Mouse (Mus musculus) embryonic fibroblast, embryonic 13.5 days (primary cell): ENCODE data around the gene Meox1. TPM values are rescaled to one million over a fixed set of nuclear protein-coding genes. Genes with fewer than 3 reads are reported as not detected.

Experiments
- H3K27ac ChIP-seq: 2 replicates; pipeline ENCODE4 v1.5.1; 2012; ENCODE audit warnings: low read length, control low read depth, inconsistent platforms; ENCODE audit not compliant: insufficient read depth
- H3K4me1 ChIP-seq: 2 replicates; pipeline ENCODE4 v1.6.1; 2011; ENCODE audit warnings: low read length; ENCODE audit not compliant: control insufficient read depth, insufficient read depth
- H3K4me3 ChIP-seq: 2 replicates; pipeline ENCODE4 v1.5.1; 2011; ENCODE audit warnings: mild to moderate bottlenecking, control low read depth, low read length; ENCODE audit not compliant: insufficient read depth
- CTCF ChIP-seq: IDR thresholded peaks from 2 replicates; pipeline ENCODE4 v1.5.1; 2011; ENCODE audit warnings: mild to moderate bottlenecking, control low read depth, low read length, moderate library complexity, borderline replicate concordance; ENCODE audit not compliant: insufficient read depth
- POLR2A ChIP-seq: IDR thresholded peaks from 2 replicates; pipeline ENCODE4 v1.6.1; 2011; ENCODE audit warnings: low read depth, mild to moderate bottlenecking, control low read depth, low read length, moderate library complexity
- polyA plus RNA-seq: library from polyadenylated mRNA; stranded (reverse); fragments of >200 nt; gene quantifications from 2 replicates; pipeline ENCODE4 v1.2.4, GENCODE M21; 2011; ENCODE audit warnings: low read depth; ENCODE audit not compliant: missing spikeins, insufficient read length

Gene Meox1
- polyA plus RNA-seq, result 6.9 and 16.1 TPM in 2 replicates

DNA sequence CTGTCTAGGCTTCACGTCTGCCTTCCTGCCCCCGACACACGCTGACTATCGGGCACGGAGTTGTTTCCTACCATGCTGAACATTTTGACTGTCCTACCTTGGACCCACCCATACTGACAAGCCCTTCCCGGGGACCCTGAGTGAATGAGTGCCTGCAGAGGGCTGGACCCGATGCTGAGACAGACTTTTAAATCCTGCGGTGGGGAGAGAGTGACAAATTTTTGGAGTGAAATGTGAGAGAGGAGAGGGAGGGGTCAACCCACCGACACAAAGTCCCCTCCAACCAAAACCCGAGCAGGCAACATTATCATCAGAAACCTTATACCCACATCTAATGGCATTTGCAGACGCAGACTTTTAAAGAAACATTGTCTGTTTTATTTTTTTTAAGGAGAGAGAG, at the start of gene Meox1:
Gene Meox1, minus strand, starts transcription at position 171 of the 400 bp plus-strand sequence.
- TF ChIP-seq POLR2A (peak; percentile 58), CTCF (no peak)
- H3K4me1 ChIP-seq, result 0 out of 2 replicates have a peak, but pooled peaks cover 2% of the 10 kb centered on the region

DNA sequence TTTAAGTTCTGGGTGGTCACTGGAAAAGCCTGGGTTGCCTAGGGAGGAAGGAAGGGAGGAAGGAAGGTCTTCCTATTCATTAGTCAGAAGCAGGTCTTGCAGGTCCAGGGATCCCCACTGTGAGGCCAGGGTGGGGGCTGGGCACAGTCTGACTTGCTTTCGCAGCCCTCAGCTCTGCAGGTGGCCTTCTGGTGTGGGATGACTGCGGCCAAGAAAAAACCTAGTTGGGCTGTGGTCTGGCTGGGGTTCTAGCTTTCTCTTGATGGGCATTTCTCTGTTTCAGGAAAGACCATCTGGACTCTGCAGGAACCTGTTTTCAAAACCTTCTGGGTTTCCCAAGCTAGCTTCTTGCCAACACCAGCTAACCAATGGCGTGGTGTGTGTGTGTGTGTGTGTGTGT, 48.9 kb upstream of the Meox1 start:
- Histone ChIP-seq H3K27ac (no peak overlapping the region), H3K4me3 (no peak overlapping the region), H3K4me1 (no peaks in the 10 kb centered on the region)
- no peak for TF ChIP-seq POLR2A
- no peak for TF ChIP-seq CTCF

More for the DNA sequence above, at the start of gene Meox1:
- Histone ChIP-seq H3K4me3 (peak within 1 kb of the TSS; percentile 12), H3K27ac (no peak within 1 kb of the TSS)

DNA sequence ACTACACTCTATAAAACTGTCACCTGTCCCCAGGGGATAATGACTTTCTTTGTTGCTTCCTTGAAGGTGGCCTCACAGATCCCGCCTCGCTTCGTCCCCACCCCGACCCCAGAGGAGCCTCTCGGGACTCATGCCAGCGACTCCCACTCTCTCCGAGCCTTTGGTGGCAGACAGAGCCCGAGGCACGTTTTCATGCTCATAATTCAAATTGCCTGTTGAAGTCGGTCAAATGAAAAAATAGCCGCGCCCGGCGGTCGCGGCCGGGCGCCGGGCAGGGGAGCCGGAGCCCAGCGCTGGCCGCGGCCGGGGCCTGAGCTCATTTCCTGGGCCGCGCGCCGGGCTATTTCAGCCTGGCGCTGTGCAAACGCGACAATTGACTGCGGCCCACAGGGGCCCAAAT, 42.9 kb upstream of the Meox1 start:
- Histone ChIP-seq H3K4me1 (no peaks in the 10 kb centered on the region), H3K27ac (no peak overlapping the region), H3K4me3 (peak overlapping the region; percentile 38)
- TF ChIP-seq CTCF (no peak), POLR2A (no peak)

DNA sequence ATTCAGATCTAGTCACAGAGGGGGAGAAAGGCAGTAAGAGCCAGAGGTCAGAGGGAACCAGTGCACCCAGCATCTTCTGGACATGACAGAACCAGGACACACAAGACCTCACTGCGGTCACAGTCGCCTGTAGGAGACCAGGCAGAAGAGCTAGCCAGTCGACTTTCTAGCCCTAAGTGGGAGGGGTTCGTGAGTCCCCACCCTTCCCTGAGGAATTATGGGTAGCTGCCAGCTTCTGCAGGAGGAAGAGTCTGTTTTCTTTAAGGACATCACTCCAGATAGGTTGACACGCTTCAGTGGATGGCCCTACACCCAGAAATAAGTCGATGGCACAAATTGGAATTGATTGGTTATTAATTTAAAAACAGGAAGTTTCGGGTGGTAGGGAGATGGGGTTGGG, 42.2 kb upstream of the Meox1 start:
- TF ChIP-seq CTCF (no peak), POLR2A (no peak)
- Histone ChIP-seq H3K4me1 (no peaks in the 10 kb centered on the region), H3K4me3 (no peak overlapping the region), H3K27ac (no peak overlapping the region)

DNA sequence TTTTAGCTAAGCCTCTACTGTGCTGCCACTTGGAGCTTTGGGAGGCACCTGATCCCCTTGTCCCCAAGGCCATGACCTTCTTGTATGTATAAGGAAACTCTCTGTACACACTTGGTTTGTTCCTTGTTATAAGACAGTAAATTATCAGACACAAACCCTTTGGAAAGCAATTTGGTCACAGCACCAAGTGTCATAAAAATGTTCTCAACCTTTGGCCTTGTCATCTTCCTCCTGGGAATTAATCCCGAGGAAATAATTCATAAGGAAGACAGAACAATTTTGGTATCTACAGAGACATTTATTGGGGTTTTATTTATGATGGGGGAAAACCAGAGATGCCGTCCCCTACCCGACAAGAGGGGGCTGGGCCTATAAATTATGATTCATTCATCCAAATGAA, 41.6 kb upstream of the Meox1 start:
- TF ChIP-seq CTCF (no peak), POLR2A (no peak)
- Histone ChIP-seq H3K4me1 (no peaks in the 10 kb centered on the region), H3K4me3 (no peak overlapping the region), H3K27ac (no peak overlapping the region)

DNA sequence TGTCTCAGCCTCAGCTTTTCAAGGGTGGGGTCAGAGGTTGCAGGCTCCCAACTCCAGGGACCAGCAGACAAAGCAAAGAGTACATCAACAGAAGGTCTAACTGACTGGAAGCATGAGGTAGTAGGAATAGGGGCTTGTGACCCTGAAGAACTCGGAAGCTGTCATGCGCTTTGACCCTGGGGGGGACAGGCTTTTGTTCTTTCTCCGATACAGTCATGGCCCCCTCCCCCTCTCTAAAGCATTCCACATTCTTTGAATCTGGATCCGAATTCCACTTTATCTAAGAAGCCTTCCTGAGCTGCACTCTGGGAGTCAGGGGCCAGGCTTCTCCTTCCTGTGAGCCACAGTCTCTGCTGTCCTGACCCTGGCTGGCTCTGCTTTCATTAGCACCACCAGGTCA, 37.8 kb upstream of the Meox1 start:
- TF ChIP-seq CTCF (no peak), POLR2A (no peak)
- Histone ChIP-seq H3K27ac (no peak overlapping the region), H3K4me3 (no peak overlapping the region), H3K4me1 (no peaks in the 10 kb centered on the region)

DNA sequence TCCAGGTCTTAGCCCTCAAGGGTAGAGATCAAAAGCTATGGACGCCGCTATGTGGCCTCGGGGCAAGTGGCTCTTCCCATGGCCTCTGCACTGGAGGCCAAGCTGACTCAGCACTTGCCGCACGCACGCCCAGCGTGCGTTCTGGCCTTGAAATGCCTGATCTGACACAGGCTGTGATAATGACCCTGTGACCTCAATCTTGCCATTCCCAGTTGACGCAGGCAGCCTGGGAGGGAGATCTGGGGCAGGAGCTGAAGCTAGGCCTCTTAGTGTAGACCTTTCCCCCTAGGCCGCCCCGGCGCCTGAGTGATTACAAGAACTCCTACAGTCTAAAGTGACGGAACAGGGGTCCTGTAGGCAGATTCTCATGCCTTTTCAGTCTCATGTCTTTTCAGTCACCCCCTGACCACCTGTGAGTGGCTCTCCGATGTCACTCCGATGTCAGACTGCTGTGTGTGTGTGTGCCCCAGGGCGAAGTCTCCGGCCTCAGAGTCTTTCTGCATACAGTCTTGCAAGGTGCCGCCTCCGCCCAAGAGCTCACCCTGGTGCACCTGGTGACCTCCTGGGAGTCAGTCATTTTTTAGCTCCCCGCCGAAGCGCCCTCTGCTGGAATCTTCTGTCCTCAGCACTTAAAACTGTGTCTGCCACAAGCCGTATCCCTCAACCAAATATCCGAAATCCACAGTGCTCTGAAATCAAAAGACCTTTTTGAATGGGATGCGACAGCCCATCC, 34.0 kb upstream of the Meox1 start:
- Histone ChIP-seq H3K27ac (no peak overlapping the region), H3K4me3 (no peak overlapping the region), H3K4me1 (no peaks in the 10 kb centered on the region)
- no peak for TF ChIP-seq POLR2A
- TF ChIP-seq CTCF, result 0 out of 2 replicates have a peak, but pooled peaks have one; percentile 4

DNA sequence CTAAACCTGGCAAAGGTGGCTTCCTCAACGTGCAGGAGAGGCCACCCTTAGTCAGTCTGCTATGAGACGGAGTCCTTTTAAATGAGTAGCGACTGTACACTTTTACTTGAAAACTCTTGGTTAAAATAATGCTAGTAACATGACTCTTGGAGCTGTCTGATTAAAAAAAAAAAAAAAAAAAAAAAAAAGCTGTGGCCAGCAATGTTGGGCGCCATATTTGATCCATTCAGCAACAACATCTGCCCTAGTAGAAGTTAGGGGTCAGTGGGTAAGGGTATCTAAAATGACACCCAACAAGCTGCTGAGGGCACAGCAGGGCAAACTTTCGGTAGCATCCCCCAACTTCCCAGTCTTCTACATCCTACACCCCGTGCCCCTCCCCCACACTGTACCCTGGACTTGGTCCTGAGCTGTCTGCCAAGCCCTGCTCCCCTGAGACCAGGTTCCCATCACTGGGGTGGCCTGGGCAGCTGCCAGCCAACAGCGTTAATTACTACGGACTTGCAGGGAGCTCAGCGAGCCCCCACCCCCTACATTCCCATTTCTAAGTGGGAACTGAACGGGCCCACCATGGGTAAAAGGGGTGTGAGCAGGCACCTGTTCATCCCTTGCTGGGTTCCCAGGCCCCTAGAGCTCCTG, 32.9 kb upstream of the Meox1 start:
- Histone ChIP-seq H3K27ac (no peak overlapping the region), H3K4me3 (no peak overlapping the region), H3K4me1 (no peaks in the 10 kb centered on the region)
- TF ChIP-seq POLR2A (no peak), CTCF (no peak)

DNA sequence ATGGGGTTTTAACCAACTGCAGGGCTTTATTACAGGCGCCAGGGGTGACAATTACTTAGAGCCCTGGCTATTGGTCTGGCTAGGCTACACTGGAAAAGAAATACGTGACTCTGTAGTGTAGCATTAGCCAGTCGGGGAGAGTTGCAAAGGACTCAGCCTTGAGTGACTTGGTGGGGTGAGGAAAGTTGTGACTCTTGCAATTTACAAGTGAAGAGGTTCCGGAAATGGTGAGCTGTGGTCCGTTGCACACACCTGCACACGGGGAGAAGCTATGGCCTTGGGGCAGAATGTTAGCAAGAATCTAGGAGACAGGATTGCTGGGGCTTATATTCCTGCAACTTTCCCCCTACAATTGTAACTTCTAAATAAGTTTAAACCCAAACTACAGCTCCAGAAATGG, 31.5 kb upstream of the Meox1 start:
- Histone ChIP-seq H3K4me1 (no peaks in the 10 kb centered on the region), H3K4me3 (no peak overlapping the region), H3K27ac (no peak overlapping the region)
- TF ChIP-seq CTCF (no peak), POLR2A (no peak)

DNA sequence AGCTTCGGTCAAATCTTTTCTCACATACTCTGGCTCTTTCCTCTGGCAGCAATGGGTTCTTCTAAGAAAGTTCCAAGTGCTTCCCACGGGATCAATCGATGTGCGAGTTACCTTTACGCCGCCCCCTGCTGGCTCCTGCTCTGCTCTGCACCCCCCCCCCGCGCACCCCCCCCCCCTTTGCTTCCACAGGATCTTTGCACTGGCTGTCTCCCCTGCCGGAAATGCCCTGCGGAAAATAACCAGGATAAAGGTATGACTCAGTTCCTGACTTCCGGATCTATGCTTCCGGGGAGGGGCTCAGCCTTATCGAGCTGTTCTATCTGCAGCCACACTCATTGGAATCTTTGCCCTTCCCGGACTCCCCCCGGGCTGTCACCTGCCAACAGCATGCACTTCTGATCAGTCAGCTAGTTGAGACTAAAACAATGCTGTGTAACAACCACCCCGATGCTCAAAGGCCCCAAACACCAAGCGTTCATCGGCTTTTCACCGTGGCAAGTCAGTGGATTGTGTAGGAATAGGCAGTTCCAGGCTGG, 30.3 kb upstream of the Meox1 start:
- no peaks in the 10 kb centered on the region for H3K4me1 ChIP-seq
- H3K4me3 ChIP-seq, result no peak overlapping the region
- H3K27ac ChIP-seq, result no peak overlapping the region
- TF ChIP-seq POLR2A (no peak), CTCF (no peak)

DNA sequence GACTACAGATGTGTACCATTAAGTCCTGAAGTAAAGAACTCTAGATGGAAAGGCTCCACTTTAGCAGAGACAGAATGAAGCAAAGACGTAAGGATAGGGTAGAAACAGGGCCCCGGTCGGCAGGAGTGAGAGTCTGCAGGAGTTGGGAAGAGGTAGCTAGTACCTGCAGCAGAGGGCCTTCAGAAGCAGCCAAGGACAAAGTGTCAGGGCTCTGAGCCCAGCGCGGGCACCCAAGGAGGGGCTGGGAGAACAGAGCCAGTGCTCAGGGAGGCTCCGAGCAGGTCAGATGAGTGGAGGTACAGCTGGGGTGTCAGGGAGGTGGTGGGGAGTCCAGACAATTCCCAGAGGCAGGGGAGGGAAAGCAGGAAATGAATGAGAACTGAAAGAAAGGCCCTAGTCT, 29.8 kb upstream of the Meox1 start:
- Histone ChIP-seq H3K4me1 (no peaks in the 10 kb centered on the region), H3K27ac (no peak overlapping the region), H3K4me3 (no peak overlapping the region)
- TF ChIP-seq POLR2A (no peak), CTCF (no peak)
